Mouse (Mus musculus): ENCODE results near the gene Stk16. TPM values are rescaled to one million over a fixed set of nuclear protein-coding genes. Genes with fewer than 3 reads are reported as not detected.

Stk16 gene
- 103 and 131 TPM in 2 replicates for polyA plus RNA-seq (2016; fragmentation: Nextera tagmentation; extraction: Ambion mirVana)

- H3K4me1 ChIP-seq: peaks cover 37% of the 10 kb centered on the region
- peaks cover 38% of the 10 kb centered on the region for H3K36me3 ChIP-seq
- peak within 1 kb of the TSS; percentile 94 for H3K27ac ChIP-seq
- peaks cover 18% of the 10 kb centered on the region; the same call in 1 of the 2 replicates for H3K27me3 ChIP-seq (ENCODE audit: insufficient read depth, poor library complexity, severe bottlenecking)
- no peaks in the 10 kb centered on the region for H3K9me3 ChIP-seq
- DNase-seq (ENCODE audit: low spot score): peak; percentile 97
- peak within 1 kb of the TSS; percentile 97 for H3K4me3 ChIP-seq
- 6% methylated on average over 42 of the region's 42 CpGs for WGBS
Measured at GRCm38 (mm10) chr1:75210136-75211087, at the start of gene Stk16, which contains the start of gene Glb1l. TSS of gene Stk16 (plus strand) at chr1:75210838. TSS of gene Glb1l (minus strand) at chr1:75210813.

GRCm38 (mm10) chr1:75168093-75168471, 42.6 kb upstream of the Stk16 start:
- no peaks in the 10 kb centered on the region for H3K27me3 ChIP-seq (ENCODE audit: insufficient read depth, poor library complexity, severe bottlenecking)
- H3K9me3 ChIP-seq: no peaks in the 10 kb centered on the region
- WGBS: 8% methylated on average over 7 of the region's 7 CpGs
- H3K36me3 ChIP-seq: peaks cover 33% of the 10 kb centered on the region
- peaks cover 16% of the 10 kb centered on the region for H3K4me1 ChIP-seq
- no peak for DNase-seq (ENCODE audit: low spot score)
- peak overlapping the region; percentile 94 for H3K27ac ChIP-seq
- peak overlapping the region; percentile 89 for H3K4me3 ChIP-seq

GRCm38 (mm10) chr1:75168472-75169464, 41.9 kb upstream of the Stk16 start, which contains the start of gene Zfand2b:
TSS of gene Zfand2b (plus strand) at chr1:75168646.
- peak within 1 kb of the TSS; percentile 89 for H3K4me3 ChIP-seq
- peaks cover 40% of the 10 kb centered on the region for H3K36me3 ChIP-seq
- H3K9me3 ChIP-seq: no peaks in the 10 kb centered on the region
- H3K4me1 ChIP-seq: peaks cover 16% of the 10 kb centered on the region
- DNase-seq (ENCODE audit: low spot score): peak; percentile 99
- WGBS: 1% methylated on average over 56 of the region's 59 CpGs
- H3K27ac ChIP-seq: peak within 1 kb of the TSS; percentile 94
- no peaks in the 10 kb centered on the region for H3K27me3 ChIP-seq (ENCODE audit: insufficient read depth, poor library complexity, severe bottlenecking)

DNA sequence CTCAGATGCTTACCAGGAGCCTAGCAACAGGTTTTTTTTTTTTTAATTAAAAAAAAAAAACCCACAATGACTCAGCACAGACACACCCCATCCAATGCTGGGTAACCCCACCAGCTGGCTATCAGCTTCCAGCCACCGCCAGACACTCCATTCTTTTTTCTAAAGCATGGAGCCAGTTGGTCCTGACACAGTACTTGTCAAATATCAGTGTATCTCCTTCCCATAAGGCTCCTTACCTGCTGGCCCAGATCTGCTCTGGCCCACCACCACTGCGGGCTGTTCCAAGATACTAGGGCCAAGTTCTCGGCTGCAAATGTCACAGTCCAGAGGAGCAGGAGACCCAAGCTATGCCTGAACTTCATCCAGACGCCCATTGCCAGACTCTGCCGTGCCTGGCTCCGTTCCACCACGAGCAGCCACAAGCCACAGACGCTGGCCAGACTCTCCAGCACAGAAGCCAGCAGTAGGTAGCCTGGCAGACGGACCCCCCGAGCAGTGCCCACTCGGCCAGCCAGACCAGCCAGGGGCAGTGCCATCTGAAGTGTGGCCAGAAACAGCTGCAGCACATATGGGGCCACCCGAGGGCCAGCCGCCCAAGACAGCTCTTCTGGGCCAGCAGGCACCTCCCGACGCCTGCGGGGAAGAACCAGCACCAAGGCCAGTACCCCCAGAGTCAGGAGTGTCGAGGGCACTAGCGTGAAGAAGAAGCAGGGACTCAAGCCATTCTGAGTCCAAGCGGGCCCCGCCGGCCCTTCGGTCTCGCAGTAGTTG, 31.1 kb upstream of the Stk16 start:
- peak overlapping the region; percentile 80 for H3K4me3 ChIP-seq
- peaks cover 66% of the 10 kb centered on the region for H3K36me3 ChIP-seq
- no peaks in the 10 kb centered on the region for H3K9me3 ChIP-seq
- 8% methylated on average over 23 of the region's 23 CpGs for WGBS
- peak overlapping the region; percentile 77 for H3K27ac ChIP-seq
- peaks cover 14% of the 10 kb centered on the region for H3K4me1 ChIP-seq
- peak; percentile 81 for DNase-seq (ENCODE audit: low spot score)
- H3K27me3 ChIP-seq (ENCODE audit: insufficient read depth, poor library complexity, severe bottlenecking): no peaks in the 10 kb centered on the region

DNA sequence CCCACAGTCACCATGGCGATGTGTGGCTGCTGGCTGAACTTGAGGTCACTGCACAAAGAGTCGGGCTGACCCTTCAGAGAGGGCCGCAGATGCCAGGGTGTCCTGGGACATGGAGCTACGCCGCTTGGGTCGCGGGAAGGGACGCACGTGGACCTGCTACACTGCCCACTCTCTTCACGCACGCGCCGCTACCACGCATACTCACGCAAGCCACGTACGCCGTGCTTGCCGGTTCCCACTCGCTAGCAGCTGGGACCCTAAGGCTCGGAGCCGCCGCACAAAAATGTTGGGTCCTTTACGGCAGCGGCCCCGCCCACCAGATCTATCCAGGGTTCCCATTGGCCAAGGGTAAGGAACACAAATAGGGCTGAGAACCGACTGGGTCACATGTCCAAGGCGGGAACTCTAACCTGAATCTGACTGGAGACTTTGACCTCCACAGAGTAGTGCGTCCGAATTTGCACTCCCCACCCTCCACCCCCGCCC, 30.5 kb upstream of the Stk16 start, which contains the start of gene Abcb6:
TSS of gene Abcb6 (minus strand) at position 288 of the 486 bp plus-strand sequence.
- Histone ChIP-seq H3K27ac (peak within 1 kb of the TSS; percentile 77), H3K27me3 (ENCODE audit: insufficient read depth, poor library complexity, severe bottlenecking) (no peaks in the 10 kb centered on the region), H3K4me3 (peak within 1 kb of the TSS; percentile 80), H3K4me1 (peaks cover 14% of the 10 kb centered on the region), H3K9me3 (no peaks in the 10 kb centered on the region), H3K36me3 (peaks cover 68% of the 10 kb centered on the region)
- DNase-seq (ENCODE audit: low spot score): peak; percentile 98
- WGBS: under 1% methylated on average over 31 of the region's 31 CpGs

- WGBS: 34% methylated on average over 7 of the region's 7 CpGs
- Histone ChIP-seq H3K4me3 (peak overlapping the region; percentile 80), H3K4me1 (peaks cover 14% of the 10 kb centered on the region), H3K27ac (peak overlapping the region; percentile 77), H3K9me3 (no peaks in the 10 kb centered on the region), H3K36me3 (peaks cover 68% of the 10 kb centered on the region), H3K27me3 (ENCODE audit: insufficient read depth, poor library complexity, severe bottlenecking) (no peaks in the 10 kb centered on the region)
- DNase-seq (ENCODE audit: low spot score): no peak
Measured at GRCm38 (mm10) chr1:75180741-75181140, 29.9 kb upstream of the Stk16 start.

DNA sequence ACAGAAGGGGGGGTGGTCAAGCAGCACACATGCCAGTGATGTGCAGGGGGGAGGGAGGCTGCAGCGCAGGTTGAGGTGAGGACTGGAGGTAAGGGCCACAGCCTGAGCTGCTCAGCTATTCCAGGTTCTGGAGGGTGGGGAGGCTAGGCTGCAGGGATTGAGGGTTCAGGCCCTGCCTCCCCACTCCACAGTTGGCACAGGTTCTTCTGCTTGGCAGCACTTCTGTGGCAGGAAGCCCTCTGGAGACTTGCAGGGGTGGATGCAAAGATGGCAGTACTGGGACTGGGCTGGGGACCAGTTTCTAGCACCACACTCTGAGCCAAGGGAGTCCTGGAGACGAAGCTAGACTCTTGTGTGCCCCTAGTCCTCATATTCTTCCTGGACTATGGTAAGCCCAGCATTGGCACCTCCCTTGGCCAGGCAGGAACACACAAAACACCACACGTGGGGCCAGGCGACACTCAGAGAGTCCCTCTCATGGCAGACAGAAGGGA, 29.2 kb upstream of the Stk16 start:
- Histone ChIP-seq H3K9me3 (no peaks in the 10 kb centered on the region), H3K27ac (no peak overlapping the region), H3K4me3 (no peak overlapping the region), H3K27me3 (ENCODE audit: insufficient read depth, poor library complexity, severe bottlenecking) (no peaks in the 10 kb centered on the region), H3K36me3 (peaks cover 68% of the 10 kb centered on the region), H3K4me1 (peaks cover 14% of the 10 kb centered on the region)
- WGBS: 81% methylated on average over 4 of the region's 4 CpGs
- no peak for DNase-seq (ENCODE audit: low spot score)

GRCm38 (mm10) chr1:75182160-75182559, 28.5 kb upstream of the Stk16 start:
- Histone ChIP-seq H3K9me3 (no peaks in the 10 kb centered on the region), H3K4me1 (peaks cover 14% of the 10 kb centered on the region), H3K27ac (no peak overlapping the region), H3K36me3 (peaks cover 68% of the 10 kb centered on the region), H3K27me3 (ENCODE audit: insufficient read depth, poor library complexity, severe bottlenecking) (no peaks in the 10 kb centered on the region), H3K4me3 (no peak overlapping the region)
- DNase-seq (ENCODE audit: low spot score): no peak
- WGBS: 72% methylated on average over 4 of the region's 4 CpGs

- no peaks in the 10 kb centered on the region for H3K9me3 ChIP-seq
- peaks cover 10% of the 10 kb centered on the region for H3K4me1 ChIP-seq
- H3K27ac ChIP-seq: no peak overlapping the region
- H3K27me3 ChIP-seq (ENCODE audit: insufficient read depth, poor library complexity, severe bottlenecking): no peaks in the 10 kb centered on the region
- whole genome bisulfite sequencing: 89% methylated on average over 11 of the region's 11 CpGs
- peaks cover 80% of the 10 kb centered on the region for H3K36me3 ChIP-seq
- no peak overlapping the region for H3K4me3 ChIP-seq
- no peak for DNase-seq (ENCODE audit: low spot score)
Measured at GRCm38 (mm10) chr1:75185495-75185894, 25.1 kb upstream of the Stk16 start.

DNA sequence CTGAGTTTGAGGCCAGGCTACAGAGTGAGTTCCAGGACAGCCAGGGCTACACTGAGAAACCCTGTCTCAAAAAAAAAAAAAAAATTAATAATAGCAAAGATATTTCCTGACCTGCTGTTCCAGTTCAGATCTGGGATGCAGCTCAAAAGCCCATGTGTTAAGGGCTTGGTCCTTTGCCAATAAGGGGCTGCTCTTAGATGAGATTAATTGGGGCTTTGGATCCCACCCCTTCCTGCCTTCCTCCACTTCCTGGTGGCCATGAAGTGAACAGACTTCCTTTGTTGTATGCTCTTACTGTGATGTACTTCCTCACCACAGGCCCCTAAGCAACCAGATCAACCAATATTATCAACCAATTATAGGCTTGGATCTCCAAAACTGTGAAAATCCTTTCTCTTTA, 23.5 kb upstream of the Stk16 start:
- peaks cover 14% of the 10 kb centered on the region for H3K4me1 ChIP-seq
- H3K36me3 ChIP-seq: peaks cover 71% of the 10 kb centered on the region
- no peaks in the 10 kb centered on the region for H3K27me3 ChIP-seq (ENCODE audit: insufficient read depth, poor library complexity, severe bottlenecking)
- no peaks in the 10 kb centered on the region for H3K9me3 ChIP-seq
- H3K27ac ChIP-seq: no peak overlapping the region
- DNase-seq (ENCODE audit: low spot score): no peak
- H3K4me3 ChIP-seq: no peak overlapping the region

GRCm38 (mm10) chr1:75187914-75188483, 22.6 kb upstream of the Stk16 start:
- peaks cover 62% of the 10 kb centered on the region for H3K36me3 ChIP-seq
- no peak overlapping the region for H3K4me3 ChIP-seq
- WGBS: 77% methylated on average over 2 of the region's 2 CpGs
- no peak for DNase-seq (ENCODE audit: low spot score)
- no peak overlapping the region for H3K27ac ChIP-seq
- no peaks in the 10 kb centered on the region for H3K9me3 ChIP-seq
- H3K4me1 ChIP-seq: peaks cover 16% of the 10 kb centered on the region
- no peaks in the 10 kb centered on the region for H3K27me3 ChIP-seq (ENCODE audit: insufficient read depth, poor library complexity, severe bottlenecking)

All from heart, embryonic 10.5 days (tissue).